Mouse (Mus musculus): ENCODE measurements around the gene Med27.

Med27 gene

GRCm38 (mm10) chr2:29400234-29400633, 53.6 kb downstream of the Med27 start:
- DNase-seq = no peak

GRCm38 (mm10) chr2:29400812-29401211, 54.2 kb downstream of the Med27 start:
- peak; percentile 28 for DNase-seq

GRCm38 (mm10) chr2:29401868-29402267, 55.2 kb downstream of the Med27 start:
- DNase-seq = no peak

GRCm38 (mm10) chr2:29402550-29403076, 56.0 kb downstream of the Med27 start:
- peak; percentile 70 for DNase-seq

GRCm38 (mm10) chr2:29403799-29404530, 57.3 kb downstream of the Med27 start:
- no peak for DNase-seq

GRCm38 (mm10) chr2:29404931-29405330, 58.3 kb downstream of the Med27 start:
- DNase-seq = no peak

- no peak for DNase-seq
These were observed 59.2 kb downstream of the Med27 start for GRCm38 (mm10) chr2:29405848-29406247.

GRCm38 (mm10) chr2:29407350-29407749, 60.7 kb downstream of the Med27 start:
- no peak for DNase-seq

- DNase-seq = no peak
These were observed 61.1 kb downstream of the Med27 start for GRCm38 (mm10) chr2:29407764-29408163.

- no peak for DNase-seq
These were observed 64.3 kb downstream of the Med27 start for GRCm38 (mm10) chr2:29410884-29411283.

GRCm38 (mm10) chr2:29412458-29412857, 65.8 kb downstream of the Med27 start:
- DNase-seq = no peak

- DNase-seq = peak; percentile 25
These were observed 66.8 kb downstream of the Med27 start for GRCm38 (mm10) chr2:29413259-29413993.

GRCm38 (mm10) chr2:29414852-29415473, 68.3 kb downstream of the Med27 start:
- DNase-seq = no peak

GRCm38 (mm10) chr2:29418498-29418897, 71.9 kb downstream of the Med27 start:
- DNase-seq = no peak

GRCm38 (mm10) chr2:29419434-29419833, 72.8 kb downstream of the Med27 start:
- no peak for DNase-seq

GRCm38 (mm10) chr2:29419946-29420345, 73.3 kb downstream of the Med27 start:
- DNase-seq = peak; percentile 33

- DNase-seq = no peak
These were observed 75.7 kb downstream of the Med27 start for GRCm38 (mm10) chr2:29422126-29422840.

- DNase-seq = no peak
These were observed 76.4 kb downstream of the Med27 start for GRCm38 (mm10) chr2:29423059-29423458.

GRCm38 (mm10) chr2:29425386-29425785, 78.8 kb downstream of the Med27 start:
- no peak for DNase-seq

- no peak for DNase-seq
These were observed 80.1 kb downstream of the Med27 start for GRCm38 (mm10) chr2:29426684-29427083.

GRCm38 (mm10) chr2:29432565-29432964, 85.9 kb downstream of the Med27 start:
- DNase-seq = no peak

- no peak for DNase-seq
These were observed 89.8 kb downstream of the Med27 start for GRCm38 (mm10) chr2:29436376-29436775.

GRCm38 (mm10) chr2:29437111-29437510, 90.5 kb downstream of the Med27 start:
- no peak for DNase-seq
